Mouse (Mus musculus) kidney, postnatal 36 days (tissue): ENCODE data around the gene Atxn2l.
"Not testable (repeated sequence)": the region's sequence is repeated elsewhere in the genome, so short reads cannot be mapped to it uniquely, and the experiment has no call there.

Source experiments
- DNase-seq, 2 experiments: peaks; one replicate each; pipeline ENCODE4 v3.0.0; 2021 to 2022; ENCODE audit warnings: mixed read lengths in 2 of 2

Atxn2l gene

DNA sequence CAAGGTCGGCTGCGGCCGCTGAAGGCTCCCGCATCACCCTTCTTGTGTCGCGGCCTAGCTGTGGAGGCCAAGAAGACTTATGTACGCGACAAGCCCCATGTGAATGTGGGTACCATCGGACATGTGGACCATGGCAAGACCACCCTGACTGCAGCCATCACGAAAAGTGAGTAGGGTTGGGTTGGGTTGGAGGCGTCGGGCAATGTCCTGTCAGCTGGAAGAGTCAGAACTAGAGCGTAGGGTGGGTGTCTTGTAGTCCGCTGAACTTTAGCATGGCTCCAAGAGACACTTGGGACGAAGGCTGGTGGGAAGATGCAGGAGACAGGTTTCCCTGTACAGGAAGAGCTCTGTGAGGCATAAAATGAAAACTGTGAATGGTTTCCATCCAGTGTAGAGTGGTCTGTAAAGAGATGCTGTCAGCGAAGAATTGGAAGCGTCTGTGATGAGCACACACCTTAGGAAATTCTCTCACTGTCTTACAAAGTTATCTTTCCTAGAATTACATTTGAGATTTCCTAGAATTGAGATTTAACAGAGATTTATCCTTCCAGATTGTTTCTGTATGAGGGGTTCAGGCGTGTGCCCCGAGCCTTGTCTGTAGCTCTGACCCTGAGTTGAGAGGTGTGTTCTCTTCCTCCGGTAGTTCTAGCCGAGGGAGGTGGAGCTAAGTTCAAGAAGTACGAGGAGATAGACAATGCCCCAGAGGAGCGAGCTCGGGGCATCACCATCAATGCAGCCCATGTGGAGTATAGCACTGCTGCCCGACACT, 15.4 kb downstream of the Atxn2l start:
- DNase-seq: not testable (repeated sequence)

DNA sequence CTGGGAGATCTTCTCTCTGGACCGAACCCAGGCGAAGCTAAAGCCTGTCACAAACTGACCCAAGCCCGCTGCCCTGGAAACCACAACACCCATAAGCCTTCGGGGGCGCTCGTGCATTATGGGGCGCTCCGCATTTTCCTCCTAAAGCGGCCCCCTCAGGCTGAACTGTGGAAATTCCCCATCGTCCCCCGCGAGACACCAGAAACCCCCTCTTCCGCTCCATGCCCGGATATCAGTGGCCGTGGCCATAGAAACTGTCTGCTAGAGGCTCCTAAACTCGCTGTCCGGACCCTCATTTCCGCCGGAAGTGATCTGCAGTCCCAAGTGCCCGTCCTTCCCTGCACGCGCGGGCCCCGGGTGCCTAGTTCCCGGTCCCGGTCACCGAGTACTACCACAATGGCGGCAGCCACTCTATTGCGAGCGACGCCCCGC, 16.2 kb downstream of the Atxn2l start, which contains the start of gene Tufm:
TSS of gene Tufm (plus strand) at position 310 of the 432 bp plus-strand sequence.
- peak; percentile 97 to 98 for DNase-seq

DNA sequence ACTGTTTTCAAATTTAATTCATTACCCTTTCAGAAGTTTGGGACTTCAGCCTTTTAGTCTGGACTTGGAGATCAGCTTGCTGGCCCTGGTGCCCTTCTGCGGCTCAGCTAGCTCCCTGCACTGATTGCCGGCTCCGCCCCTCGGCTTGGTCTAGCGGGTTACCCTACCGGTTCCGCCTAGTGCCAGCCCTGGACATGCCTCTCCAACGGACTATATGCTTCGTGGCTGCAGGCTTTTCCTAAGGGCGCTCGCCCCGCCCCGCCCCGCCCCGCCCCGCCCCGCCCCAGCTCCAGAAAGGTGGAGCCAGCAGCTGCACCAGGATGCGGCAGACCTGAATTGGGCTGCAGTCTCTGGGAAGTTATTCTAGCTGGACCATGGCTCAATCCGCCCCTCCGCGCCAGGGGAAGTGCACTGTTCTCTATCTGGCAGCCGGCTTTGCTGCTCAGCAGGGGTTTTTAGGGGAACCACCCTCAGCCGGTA, 20.8 kb downstream of the Atxn2l start:
- peak; percentile 95 to 97 for DNase-seq

DNA sequence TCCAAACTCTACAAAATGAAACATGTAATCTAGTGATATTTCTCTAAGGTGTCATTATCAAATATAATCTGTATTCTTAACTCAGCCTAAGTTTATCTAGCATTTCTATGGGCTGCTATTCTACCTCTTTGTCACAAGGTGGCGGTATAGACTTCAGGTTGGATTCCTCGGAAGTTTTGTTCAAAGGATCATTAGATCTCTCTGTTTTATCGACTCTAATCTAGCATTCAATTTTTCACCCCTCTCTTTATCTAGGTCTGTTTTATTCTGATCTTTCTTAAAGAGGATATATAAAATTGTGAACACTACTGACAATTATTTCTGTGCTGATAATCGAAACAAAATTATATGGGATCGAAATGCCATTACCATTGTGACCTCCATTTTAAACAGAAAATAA, 21.5 kb downstream of the Atxn2l start:
- DNase-seq: no peak

DNA sequence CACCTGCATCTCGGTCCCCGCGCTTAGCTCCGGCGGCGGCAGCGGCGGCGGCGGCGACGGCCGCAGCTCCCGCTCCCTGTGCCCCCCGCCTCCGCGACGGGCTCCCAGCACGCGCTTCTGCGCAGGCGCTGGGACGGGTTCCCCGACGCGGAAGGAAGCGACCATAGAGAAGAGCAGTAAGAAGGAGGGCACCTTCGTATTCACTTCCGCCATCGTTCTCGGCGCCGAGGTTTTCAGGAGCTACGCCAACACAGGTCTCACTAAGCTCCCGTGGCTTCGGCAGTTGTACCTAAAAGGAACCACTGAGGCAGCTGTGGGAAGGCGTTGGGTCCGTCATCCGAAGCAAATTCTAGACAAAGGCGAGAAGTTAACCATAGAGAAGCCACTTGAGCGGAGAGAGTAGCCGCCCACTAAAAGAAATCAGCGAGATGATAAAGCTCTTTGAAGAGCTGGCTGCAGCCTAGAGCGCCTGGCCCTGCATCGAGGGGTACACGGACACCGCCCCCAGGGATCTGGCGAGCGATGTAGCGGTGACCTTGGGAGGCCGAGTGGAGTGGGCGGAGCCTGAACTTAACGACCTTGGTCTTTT, 28.1 kb downstream of the Atxn2l start, which contains the start of gene Sh2b1:
TSS of gene Sh2b1 (minus strand) at position 432 of the 589 bp plus-strand sequence.
- peak; percentile 92 for DNase-seq

DNA sequence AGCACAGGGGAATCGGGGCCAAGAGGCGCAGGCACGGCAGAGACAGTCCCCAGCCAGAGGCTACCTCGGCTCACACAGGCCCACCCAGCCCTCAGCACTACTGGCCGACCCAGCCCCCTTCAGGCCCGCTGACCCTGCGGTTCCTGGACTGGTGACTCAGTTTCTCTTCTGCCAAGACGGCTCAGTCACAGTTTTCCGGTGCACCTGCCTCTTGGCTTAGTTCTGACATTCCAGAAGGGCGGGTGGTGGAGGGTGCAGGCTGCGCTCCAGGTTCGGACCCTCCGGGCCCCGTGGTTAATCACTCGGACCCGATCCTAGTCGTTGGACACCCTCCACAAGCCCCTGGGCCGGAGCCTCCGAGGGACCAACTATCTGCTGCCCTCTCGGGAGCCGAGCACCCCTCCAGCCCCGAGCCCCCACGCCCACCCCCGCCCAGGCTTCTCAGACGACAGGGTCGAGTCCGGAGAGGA, 28.7 kb downstream of the Atxn2l start:
- DNase-seq: peak in 1 of 2 experiments; percentile 5

DNA sequence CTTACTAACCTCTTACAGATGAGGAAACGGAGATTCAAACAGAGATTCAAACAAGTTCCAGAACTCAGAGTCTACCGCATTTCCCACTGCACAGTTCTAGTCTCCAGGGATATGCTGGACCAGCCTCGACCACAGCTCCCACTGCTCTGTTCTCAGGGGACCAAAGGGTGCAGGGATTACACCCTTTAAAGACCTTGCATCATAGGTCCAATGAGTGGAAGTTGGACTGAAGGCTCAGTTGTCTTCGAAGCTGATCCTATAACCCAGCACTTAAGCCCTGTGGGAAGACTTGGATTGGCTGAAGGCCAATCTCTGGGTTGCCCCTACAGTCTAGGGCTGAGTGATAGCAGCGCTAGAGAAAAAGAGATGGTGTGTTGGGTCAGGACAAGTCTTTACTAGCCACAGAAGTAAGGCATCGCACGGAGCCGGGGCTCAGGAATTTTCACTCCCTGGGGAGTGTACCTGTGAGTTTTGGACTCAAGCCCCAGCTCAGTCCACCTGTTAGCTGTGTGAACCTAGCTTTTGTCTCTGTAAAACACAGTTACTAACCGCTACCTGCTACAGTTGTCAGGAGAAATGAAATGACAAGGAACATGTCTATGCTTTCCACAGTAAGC, 29.7 kb downstream of the Atxn2l start:
- no peak for DNase-seq

DNA sequence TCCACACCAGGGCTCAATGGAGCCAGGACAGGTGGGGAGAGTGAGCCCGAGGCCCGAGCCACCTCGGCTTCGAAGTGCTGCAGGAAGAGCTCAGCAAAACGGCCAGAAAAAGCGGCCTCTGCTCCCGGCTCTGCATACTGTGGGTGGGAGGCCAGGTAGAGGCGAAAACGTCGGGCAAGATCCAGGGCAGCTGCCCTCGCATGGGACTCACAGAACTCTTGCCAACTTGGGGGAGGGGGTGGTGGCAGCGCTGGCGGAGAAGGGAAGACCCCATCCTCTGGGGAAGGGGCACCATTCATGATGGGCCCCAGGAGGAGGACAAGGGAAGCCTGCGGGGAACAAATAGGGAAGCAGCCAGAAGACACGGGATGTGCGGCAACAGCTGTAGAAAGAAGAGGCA, 30.5 kb downstream of the Atxn2l start:
- DNase-seq: no peak

DNA sequence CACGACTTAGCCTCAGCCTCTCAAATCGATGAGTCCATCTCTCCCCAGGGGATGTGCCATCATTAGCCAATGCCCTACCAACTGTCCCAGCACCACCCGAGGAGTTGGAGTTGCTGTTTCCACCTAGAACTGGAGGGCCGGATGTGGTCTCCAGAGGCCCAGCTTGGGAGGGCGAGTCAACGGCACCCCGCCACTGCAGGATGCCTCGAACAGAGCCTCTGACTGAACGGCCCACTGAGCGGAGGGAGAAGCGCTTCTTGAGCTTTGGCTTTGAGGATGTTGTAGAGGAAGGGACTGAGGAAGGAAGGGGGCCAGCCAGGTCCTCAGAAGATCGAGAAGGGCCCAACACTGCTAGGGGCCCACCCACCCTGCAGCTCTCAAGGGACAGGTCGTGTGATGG, 30.9 kb downstream of the Atxn2l start:
- no peak for DNase-seq

DNA sequence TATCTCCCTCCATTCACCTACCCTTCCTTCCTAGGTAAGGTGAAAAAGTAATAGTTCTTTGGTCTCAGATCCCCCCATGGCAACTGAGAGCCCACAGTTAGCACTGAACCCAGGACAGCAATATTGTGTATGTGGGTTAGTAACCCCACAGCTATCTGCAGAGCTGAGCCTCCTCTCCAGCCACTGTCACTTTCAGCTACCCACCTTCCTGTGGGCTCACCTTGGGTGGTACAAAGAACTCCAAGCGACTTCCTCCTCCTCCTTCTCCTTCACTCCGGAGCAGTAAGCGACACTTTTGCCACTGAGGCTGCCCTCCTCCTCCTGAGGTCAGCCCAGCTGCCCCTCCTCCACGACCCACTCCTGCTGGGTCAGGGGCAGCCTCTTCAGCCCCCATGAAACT, 31.4 kb downstream of the Atxn2l start:
- DNase-seq: no peak

DNA sequence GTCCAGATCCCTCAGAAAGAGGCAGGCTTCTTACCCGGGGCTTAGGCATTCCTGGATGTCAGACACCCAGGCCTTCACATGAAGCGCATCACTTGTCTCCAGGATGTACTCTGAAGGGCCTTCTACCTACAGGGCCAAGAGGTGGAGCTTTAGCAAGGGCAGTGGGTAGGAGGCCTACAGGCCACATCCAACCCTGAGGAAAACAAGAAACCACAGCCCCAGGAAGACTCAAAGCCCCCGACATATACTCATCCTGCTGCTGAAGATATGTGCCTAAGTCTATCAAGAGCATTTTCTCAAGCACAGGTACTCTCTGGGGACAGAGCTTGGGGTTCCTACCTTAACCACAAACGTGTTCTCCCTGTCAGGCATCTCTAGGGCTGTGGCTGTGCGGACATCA, 31.9 kb downstream of the Atxn2l start:
- DNase-seq: no peak

DNA sequence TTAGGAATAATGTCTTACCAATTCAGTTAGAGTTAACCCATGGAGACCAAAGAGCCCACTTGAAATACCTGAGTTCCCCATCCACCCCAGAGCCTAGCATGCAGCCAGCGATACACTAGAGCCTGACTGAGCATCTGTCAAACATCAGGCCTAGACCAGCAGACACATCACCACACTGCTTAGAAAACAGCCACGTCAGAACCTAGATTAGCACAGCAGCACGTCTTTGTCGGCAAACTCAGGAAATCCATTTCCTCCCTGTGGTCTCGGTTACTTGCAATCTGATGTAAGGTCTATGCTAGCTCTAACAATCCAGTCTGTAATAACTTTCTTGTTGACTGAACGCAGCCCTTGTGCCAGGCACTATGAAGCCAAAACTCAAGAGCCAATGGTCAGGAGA, 33.2 kb downstream of the Atxn2l start:
- DNase-seq: no peak

DNA sequence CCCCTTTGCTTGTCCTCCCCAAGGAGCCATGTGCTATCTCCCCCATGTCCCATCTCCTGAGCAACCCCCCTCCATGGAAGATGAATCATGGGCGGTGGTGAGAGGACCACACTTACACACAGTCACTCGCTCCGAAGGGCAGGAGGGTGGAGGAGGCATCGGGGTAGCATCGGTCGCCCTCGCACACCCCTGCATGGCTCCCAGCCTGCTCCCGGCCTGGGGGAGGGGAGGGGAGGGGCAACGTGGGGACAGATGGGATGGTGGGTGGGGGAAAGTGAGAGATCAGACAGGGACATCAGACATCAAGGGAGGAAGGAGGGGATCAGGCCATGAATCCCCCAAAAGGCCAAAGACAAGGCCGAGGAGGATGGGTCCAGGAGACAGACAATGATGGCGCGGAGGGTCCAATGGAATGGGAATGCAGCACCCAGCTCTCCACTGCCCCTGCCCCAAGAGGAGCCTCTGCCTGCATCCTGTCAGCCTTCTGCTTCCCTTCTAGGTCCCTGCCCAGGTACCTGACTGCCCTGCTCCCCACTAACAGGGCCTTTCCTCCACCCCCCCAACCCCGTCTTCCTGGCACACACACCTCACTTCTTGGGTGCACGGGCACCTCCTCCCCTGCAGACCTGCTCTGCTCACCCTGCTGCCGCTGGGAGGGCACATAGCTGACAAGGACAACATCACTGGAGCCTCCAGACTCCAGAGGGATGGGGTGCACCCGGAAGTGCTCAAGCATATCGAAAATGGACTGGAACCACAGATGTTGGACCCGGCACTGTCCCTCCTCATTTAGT, 35.2 kb downstream of the Atxn2l start:
- DNase-seq: no peak

DNA sequence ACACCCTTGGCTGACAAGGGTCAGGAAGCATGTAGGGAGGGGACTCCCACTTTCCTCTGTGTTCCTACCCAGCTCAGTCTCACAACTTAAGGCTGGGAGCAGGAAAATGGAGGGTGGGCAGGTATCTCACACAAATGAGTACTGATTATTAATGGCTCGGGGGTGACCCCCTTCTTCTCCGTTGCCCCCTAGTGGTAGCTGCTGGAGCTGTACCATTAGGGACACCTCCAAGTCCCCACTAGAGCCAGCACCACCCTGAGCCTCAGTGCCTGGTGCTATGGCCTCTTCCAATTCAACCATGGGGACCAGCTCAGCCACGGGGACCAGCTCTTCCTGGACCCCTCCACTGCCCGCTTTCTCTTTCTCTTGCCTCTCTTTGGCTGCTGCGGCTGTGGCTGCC, 36.0 kb downstream of the Atxn2l start:
- peak; percentile 17 to 75 for DNase-seq

DNA sequence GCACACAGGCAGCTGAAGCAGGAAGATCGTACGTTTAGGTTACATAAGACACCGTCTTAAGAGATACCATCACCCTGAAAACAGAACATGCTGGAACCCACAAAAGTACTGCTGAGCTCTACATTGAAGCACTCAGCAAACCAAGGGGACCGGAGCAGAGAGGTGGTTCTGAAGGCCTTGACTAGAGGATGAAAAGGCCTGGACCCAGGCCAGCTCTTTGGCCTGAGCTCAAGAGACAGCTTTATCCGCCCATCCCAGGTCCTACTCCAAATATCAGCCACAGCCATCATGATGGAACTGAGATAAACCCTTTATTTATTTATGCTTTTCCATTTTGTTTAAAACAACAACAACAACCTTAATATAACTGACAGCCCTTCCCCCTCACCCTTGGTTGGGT, 36.5 kb downstream of the Atxn2l start:
- DNase-seq: no peak

DNA sequence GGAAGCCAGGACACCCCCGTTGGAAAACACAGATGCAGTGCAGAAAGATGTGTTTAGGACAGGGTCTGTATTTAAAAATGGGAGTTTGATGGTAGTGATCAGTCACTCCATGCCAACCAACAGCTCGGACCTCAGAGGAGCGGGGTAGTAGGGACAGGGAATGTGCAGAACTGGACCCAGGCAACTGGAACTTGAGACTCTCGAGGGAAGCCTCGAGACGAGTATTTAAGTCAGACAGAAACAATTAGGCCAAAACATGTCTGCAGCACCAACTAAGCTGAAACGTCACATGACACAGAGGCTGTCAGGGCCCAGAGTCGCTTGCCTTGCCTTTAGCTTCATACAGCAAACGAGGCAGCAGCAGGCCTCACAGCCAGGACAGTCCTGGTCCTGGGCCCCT, 37.1 kb downstream of the Atxn2l start:
- DNase-seq: no peak

DNA sequence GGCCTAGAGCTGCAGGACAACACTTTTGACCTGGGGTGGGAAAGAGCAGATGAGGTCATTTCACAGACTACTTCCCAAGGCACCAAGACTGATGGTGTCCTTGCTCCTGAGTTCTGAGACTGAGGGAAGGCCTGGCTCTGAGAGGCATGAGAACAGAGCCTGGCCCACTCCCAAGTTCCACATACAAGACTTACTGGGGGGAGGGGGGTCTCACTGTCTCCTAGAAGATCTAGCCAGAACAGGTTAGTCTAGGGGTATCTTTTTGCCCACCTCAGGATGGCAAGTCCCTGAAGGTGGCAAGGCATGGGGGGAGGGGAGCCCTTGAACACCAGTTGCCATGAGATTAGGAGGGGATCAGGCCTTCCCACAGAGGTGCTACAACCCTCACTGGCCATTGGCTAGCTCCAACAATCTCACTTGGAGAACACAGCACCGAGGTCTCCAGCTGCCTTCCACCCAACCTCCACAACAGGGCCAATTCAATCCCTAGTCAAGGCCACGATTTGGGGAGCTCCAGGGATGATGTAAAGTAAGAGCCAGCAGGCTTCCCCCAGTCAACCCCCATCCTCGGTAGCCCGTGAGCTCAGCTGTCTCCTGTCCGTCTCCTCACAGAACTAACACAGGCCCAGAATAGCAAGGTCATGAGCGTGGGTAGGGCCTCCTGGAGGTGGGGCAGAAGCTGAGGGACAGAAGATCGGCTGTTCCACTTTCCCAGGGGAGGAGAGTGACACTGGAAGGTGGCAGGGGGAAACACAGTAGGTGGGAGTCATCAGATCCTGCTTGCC, 37.8 kb downstream of the Atxn2l start:
- no peak for DNase-seq

DNA sequence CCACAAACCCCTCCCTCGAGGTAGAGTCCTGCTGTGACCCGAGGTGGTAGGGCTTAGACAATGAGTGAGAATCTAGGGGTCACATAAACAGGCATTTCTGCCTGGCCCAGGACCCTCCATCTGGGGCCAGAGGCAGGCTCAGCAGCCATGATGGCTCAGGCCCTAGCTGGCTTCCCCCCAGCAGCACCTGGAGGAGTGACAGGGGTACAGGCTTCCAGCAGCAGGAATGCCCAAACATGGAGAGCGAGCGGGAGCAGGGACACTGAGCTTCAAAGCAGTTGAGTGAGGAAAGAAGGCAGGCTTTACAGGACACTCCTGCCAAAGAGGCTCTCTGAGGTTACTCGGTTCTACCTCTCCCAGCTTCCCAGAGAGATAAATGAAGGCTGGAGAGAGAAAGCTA, 38.4 kb downstream of the Atxn2l start:
- DNase-seq: no peak

DNA sequence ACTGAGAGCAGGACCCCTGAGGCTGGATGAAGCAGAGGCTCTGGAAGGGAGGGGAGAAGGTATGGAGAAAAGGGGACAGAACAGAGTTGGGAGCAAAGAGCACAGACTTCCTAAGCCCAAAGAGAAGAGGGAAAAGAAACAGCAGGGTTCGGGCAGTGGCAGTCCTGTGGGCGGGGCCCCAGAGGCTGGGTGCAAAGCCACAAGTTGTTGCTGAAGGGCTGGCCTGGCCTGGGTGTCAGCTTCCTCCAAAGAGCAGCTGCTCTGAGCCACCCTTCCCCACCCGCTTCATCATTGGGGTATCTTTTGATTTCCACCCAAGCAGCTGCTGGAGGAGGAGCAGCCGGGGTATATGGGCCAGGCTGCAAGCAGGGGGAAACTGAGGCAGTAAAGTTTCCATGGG, 39.1 kb downstream of the Atxn2l start:
- DNase-seq: no peak

DNA sequence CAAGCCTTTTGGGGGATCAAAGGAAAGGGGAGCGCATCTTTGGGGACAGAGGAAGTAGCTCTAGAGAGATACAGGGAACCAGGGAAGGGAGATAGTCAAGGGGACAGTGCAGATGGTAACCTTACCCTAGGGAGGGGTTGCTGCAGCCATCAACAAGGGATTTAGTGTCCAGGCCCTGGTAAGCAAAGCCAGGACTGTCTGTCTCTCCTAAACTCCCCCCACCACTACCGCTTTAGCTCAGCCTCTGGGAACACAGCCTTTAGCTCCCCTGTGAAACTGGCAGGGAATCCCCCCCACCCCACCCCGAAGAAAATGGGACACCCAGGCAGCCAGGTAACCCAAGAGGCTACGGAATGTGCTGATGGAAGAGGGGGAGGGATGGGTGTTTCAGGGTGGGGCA, 39.7 kb downstream of the Atxn2l start:
- DNase-seq: no peak

DNA sequence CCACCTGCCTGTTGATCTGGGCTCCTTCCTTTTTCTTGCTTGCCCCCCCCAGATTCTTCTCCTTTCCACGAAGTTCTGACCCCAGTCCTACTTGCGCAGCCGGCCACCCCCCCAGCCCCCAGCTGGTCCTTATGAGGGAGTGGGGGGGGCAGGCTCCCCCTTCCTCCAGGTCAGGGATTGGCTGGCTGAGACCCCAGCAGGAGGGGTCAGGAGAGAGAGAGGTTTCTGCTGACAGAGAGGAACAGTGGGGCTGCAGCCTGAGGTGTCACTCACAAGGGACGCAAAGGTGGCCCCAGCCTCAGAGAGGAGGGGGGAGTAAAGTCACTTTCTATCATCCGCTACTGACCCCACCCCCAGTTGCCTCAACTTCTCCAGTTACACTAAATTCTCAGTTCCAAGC, 40.2 kb downstream of the Atxn2l start, which contains the start of gene Atp2a1:
TSS of gene Atp2a1 (minus strand) at position 105 of the 400 bp plus-strand sequence.
- DNase-seq: no peak

DNA sequence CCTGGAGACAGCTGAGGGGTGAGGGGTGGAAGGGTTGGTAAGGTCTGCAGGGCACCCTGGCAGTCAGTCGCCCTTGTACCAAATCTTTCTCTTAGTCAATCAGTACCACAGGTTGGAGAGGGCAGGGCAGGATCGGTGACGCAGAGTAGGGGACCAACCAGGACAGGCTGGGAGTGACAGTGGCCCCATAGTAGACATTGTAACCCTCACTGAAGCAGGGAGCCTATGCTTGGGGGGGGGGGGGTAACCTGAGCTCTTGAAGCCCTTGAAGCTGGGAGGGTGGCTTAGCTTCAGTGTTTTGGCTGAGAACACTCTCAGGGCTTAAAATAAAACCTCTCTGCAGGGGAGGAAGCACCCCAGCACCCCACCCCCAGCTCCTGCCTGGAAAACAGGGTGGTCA, 41.6 kb downstream of the Atxn2l start:
- no peak for DNase-seq
